Mouse (Mus musculus) kidney, adult 2 months (tissue): Measurements from ENCODE around the gene Galnt9.

ENCODE experiments used
- CTCF ChIP-seq: fragments of 200-500 bp; conservative IDR thresholded peaks from 2 replicates; pipeline ENCODE4 v1.5.1; 2011; ENCODE audit warnings: low read depth, mild to moderate bottlenecking, control low read depth, low read length, moderate library complexity, mixed read lengths; ENCODE audit not compliant: insufficient read depth, insufficient read length
- POLR2A ChIP-seq: fragments of 200-500 bp; IDR thresholded peaks from one replicate; pipeline ENCODE4 v1.6.1; 2011; ENCODE audit warnings: low read depth, low read length, control low read depth

- TF ChIP-seq CTCF, result no peak
- no peak for TF ChIP-seq POLR2A
Measured at GRCm38 (mm10) chr5:110543951-110544690, at the start of gene Galnt9.
